Mouse (Mus musculus): ENCODE results near the gene Gm6164.
"Not testable (repeated sequence)": the region's sequence is repeated elsewhere in the genome, so short reads cannot be mapped to it uniquely, and the experiment has no call there.

Gene Gm6164

GRCm38 (mm10) chr7:20205507-20205906, at the start of gene Gm6164:
Gm6164 (minus strand) TSS chr7:20205607.
- DNase-seq (ENCODE audit: low spot score) = not testable (repeated sequence)

GRCm38 (mm10) chr7:20233728-20234127, 28.3 kb upstream of the Gm6164 start, which contains the start of gene Gm4498:
Gm4498 (minus strand) TSS chr7:20233828.
- not testable (repeated sequence) for DNase-seq (ENCODE audit: low spot score)

- not testable (repeated sequence) for DNase-seq (ENCODE audit: low spot score)
Observed at GRCm38 (mm10) chr7:20193410-20193809, 12.0 kb downstream of the Gm6164 start, which contains the start of gene Vmn1r95. Vmn1r95 (plus strand) TSS chr7:20193710.

GRCm38 (mm10) chr7:20168277-20168676, 37.1 kb downstream of the Gm6164 start, which contains the start of gene Vmn1r94:
Vmn1r94 (minus strand) TSS chr7:20168377.
- DNase-seq (ENCODE audit: low spot score) = not testable (repeated sequence)
